Mouse (Mus musculus): ENCODE data around the gene Zswim4. TPM values are rescaled to one million over a fixed set of nuclear protein-coding genes. Genes with fewer than 3 reads are reported as not detected.

Gene Zswim4
- polyA plus RNA-seq, 1 experiment from 2014 or later: 17.7 TPM

- peak overlapping the region; percentile 88 for H3K4me2 ChIP-seq (replicated peaks)
- no peak for ATAC-seq (ENCODE audit: insufficient number of reproducible peaks, low FRiP score, low TSS enrichment, low read depth)
- peaks cover 20% of the 10 kb centered on the region for H3K4me1 ChIP-seq
- no peaks in the 10 kb centered on the region for H3K9me3 ChIP-seq (replicated peaks)
- 0 out of 2 replicates have a peak overlapping the region, but pooled peaks have one; percentile 74 for H3K9ac ChIP-seq
- peak overlapping the region; percentile 90; the same call in 1 of the 2 replicates for H3K27ac ChIP-seq (replicated peaks)
- H3K27me3 ChIP-seq: no peaks in the 10 kb centered on the region
- peaks cover 70% of the 10 kb centered on the region for H3K36me3 ChIP-seq
- WGBS: 69% methylated on average over 3 of the region's 3 CpGs
- peak overlapping the region; percentile 69 for H3K4me3 ChIP-seq (replicated peaks)
These were observed 19.0 kb upstream of the Zswim4 start for GRCm38 (mm10) chr8:84255858-84256257.

- H3K27me3 ChIP-seq: no peaks in the 10 kb centered on the region
- 0 out of 2 replicates have a peak, but pooled peaks cover 3% of the 10 kb centered on the region for H3K4me1 ChIP-seq
- H3K9me3 ChIP-seq (replicated peaks): no peaks in the 10 kb centered on the region
- peak within 1 kb of the TSS; percentile 58 for H3K4me2 ChIP-seq (replicated peaks)
- peak within 1 kb of the TSS; percentile 90 for H3K9ac ChIP-seq
- peak within 1 kb of the TSS; percentile 96 for H3K4me3 ChIP-seq (replicated peaks)
- ATAC-seq (ENCODE audit: insufficient number of reproducible peaks, low FRiP score, low TSS enrichment, low read depth): peak; percentile 91
- H3K36me3 ChIP-seq: peaks cover 68% of the 10 kb centered on the region
- WGBS: 2% methylated on average over 52 of the region's 52 CpGs
- H3K27ac ChIP-seq (replicated peaks): peak within 1 kb of the TSS; percentile 87
These were observed 12.7 kb upstream of the Zswim4 start, which contains the start of gene D8Ertd738e for GRCm38 (mm10) chr8:84249257-84250170. D8Ertd738e (minus strand) TSS chr8:84249719.

- no peak overlapping the region for H3K4me3 ChIP-seq (replicated peaks)
- no peak overlapping the region for H3K9ac ChIP-seq
- peaks cover 27% of the 10 kb centered on the region for H3K36me3 ChIP-seq
- ATAC-seq (ENCODE audit: insufficient number of reproducible peaks, low FRiP score, low TSS enrichment, low read depth): no peak
- no peak overlapping the region for H3K4me2 ChIP-seq (replicated peaks)
- no peak overlapping the region for H3K27ac ChIP-seq (replicated peaks)
- WGBS: 43% methylated on average over 2 of the region's 2 CpGs
- no peaks in the 10 kb centered on the region for H3K27me3 ChIP-seq
- 0 out of 2 replicates have a peak, but pooled peaks cover 6% of the 10 kb centered on the region for H3K4me1 ChIP-seq
- H3K9me3 ChIP-seq (replicated peaks): no peaks in the 10 kb centered on the region
These were observed 5.0 kb upstream of the Zswim4 start for GRCm38 (mm10) chr8:84241821-84242220.

GRCm38 (mm10) chr8:84241167-84241566, 4.3 kb upstream of the Zswim4 start:
- Histone ChIP-seq H3K9me3 (replicated peaks) (no peaks in the 10 kb centered on the region), H3K4me3 (replicated peaks) (no peak overlapping the region), H3K27me3 (no peaks in the 10 kb centered on the region), H3K4me1 (peaks cover 7% of the 10 kb centered on the region; the same call in 1 of the 2 replicates), H3K9ac (no peak overlapping the region), H3K36me3 (peaks cover 20% of the 10 kb centered on the region), H3K4me2 (replicated peaks) (no peak overlapping the region), H3K27ac (replicated peaks) (no peak overlapping the region)
- no peak for ATAC-seq (ENCODE audit: insufficient number of reproducible peaks, low FRiP score, low TSS enrichment, low read depth)
- WGBS: 56% methylated on average over 6 of the region's 6 CpGs

- Histone ChIP-seq H3K36me3 (peaks cover 22% of the 10 kb centered on the region), H3K9me3 (replicated peaks) (no peaks in the 10 kb centered on the region), H3K4me2 (replicated peaks) (peak overlapping the region; percentile 68), H3K9ac (peak overlapping the region; percentile 63), H3K4me1 (peaks cover 24% of the 10 kb centered on the region), H3K27ac (replicated peaks) (peak overlapping the region; percentile 93), H3K4me3 (replicated peaks) (peak overlapping the region; percentile 80), H3K27me3 (no peaks in the 10 kb centered on the region)
- no peak for ATAC-seq (ENCODE audit: insufficient number of reproducible peaks, low FRiP score, low TSS enrichment, low read depth)
- WGBS: 11% methylated on average over 19 of the region's 19 CpGs
These were observed 831 bp upstream of the Zswim4 start for GRCm38 (mm10) chr8:84237542-84238229.

GRCm38 (mm10) chr8:84236410-84236997, 351 bp downstream of the Zswim4 start:
- ATAC-seq (ENCODE audit: insufficient number of reproducible peaks, low FRiP score, low TSS enrichment, low read depth): peak; percentile 2; the same call in 1 of the 2 replicates
- Histone ChIP-seq H3K4me2 (replicated peaks) (peak overlapping the region; percentile 68), H3K9ac (peak overlapping the region; percentile 94), H3K27ac (replicated peaks) (peak overlapping the region; percentile 40), H3K27me3 (no peaks in the 10 kb centered on the region), H3K36me3 (peaks cover 34% of the 10 kb centered on the region), H3K4me3 (replicated peaks) (peak overlapping the region; percentile 80), H3K4me1 (peaks cover 24% of the 10 kb centered on the region), H3K9me3 (replicated peaks) (no peaks in the 10 kb centered on the region)
- under 1% methylated on average over 29 of the region's 30 CpGs for WGBS

GRCm38 (mm10) chr8:84235746-84236409, 977 bp downstream of the Zswim4 start:
- no peak for ATAC-seq (ENCODE audit: insufficient number of reproducible peaks, low FRiP score, low TSS enrichment, low read depth)
- Histone ChIP-seq H3K9me3 (replicated peaks) (no peaks in the 10 kb centered on the region), H3K27ac (replicated peaks) (no peak overlapping the region), H3K4me2 (replicated peaks) (peak overlapping the region; percentile 68), H3K4me3 (replicated peaks) (peak overlapping the region; percentile 80), H3K4me1 (peaks cover 24% of the 10 kb centered on the region), H3K9ac (peak overlapping the region; percentile 94), H3K36me3 (peaks cover 40% of the 10 kb centered on the region), H3K27me3 (no peaks in the 10 kb centered on the region)
- 21% methylated on average over 10 of the region's 10 CpGs for WGBS

- no peak overlapping the region for H3K27ac ChIP-seq (replicated peaks)
- H3K4me3 ChIP-seq (replicated peaks): no peak overlapping the region
- no peak for ATAC-seq (ENCODE audit: insufficient number of reproducible peaks, low FRiP score, low TSS enrichment, low read depth)
- H3K9me3 ChIP-seq (replicated peaks): no peaks in the 10 kb centered on the region
- WGBS: 85% methylated on average over 2 of the region's 2 CpGs
- no peak overlapping the region for H3K9ac ChIP-seq
- peaks cover 24% of the 10 kb centered on the region for H3K4me1 ChIP-seq
- no peaks in the 10 kb centered on the region for H3K27me3 ChIP-seq
- no peak overlapping the region for H3K4me2 ChIP-seq (replicated peaks)
- H3K36me3 ChIP-seq: peaks cover 67% of the 10 kb centered on the region
These were observed 3.8 kb downstream of the Zswim4 start for GRCm38 (mm10) chr8:84233055-84233454.

- no peaks in the 10 kb centered on the region for H3K27me3 ChIP-seq
- H3K4me2 ChIP-seq (replicated peaks): no peak overlapping the region
- no peaks in the 10 kb centered on the region for H3K9me3 ChIP-seq (replicated peaks)
- peaks cover 12% of the 10 kb centered on the region for H3K4me1 ChIP-seq
- H3K27ac ChIP-seq (replicated peaks): no peak overlapping the region
- H3K4me3 ChIP-seq (replicated peaks): no peak overlapping the region
- peaks cover 90% of the 10 kb centered on the region for H3K36me3 ChIP-seq
- WGBS: 83% methylated on average over 17 of the region's 17 CpGs
- no peak for ATAC-seq (ENCODE audit: insufficient number of reproducible peaks, low FRiP score, low TSS enrichment, low read depth)
- H3K9ac ChIP-seq: no peak overlapping the region
These were observed 6.1 kb downstream of the Zswim4 start for GRCm38 (mm10) chr8:84230735-84231134.

GRCm38 (mm10) chr8:84223322-84224029, 13.4 kb downstream of the Zswim4 start:
- H3K27ac ChIP-seq (replicated peaks): no peak overlapping the region
- H3K4me3 ChIP-seq (replicated peaks): no peak overlapping the region
- no peak overlapping the region for H3K4me2 ChIP-seq (replicated peaks)
- no peak overlapping the region for H3K9ac ChIP-seq
- 0 out of 2 replicates have a peak, but pooled peaks have one; percentile 48 for ATAC-seq (ENCODE audit: insufficient number of reproducible peaks, low FRiP score, low TSS enrichment, low read depth)
- H3K4me1 ChIP-seq: no peaks in the 10 kb centered on the region
- no peaks in the 10 kb centered on the region for H3K27me3 ChIP-seq
- H3K36me3 ChIP-seq: peaks cover 94% of the 10 kb centered on the region
- 76% methylated on average over 21 of the region's 21 CpGs for WGBS
- H3K9me3 ChIP-seq (replicated peaks): no peaks in the 10 kb centered on the region
